In the genomic region with DNA sequence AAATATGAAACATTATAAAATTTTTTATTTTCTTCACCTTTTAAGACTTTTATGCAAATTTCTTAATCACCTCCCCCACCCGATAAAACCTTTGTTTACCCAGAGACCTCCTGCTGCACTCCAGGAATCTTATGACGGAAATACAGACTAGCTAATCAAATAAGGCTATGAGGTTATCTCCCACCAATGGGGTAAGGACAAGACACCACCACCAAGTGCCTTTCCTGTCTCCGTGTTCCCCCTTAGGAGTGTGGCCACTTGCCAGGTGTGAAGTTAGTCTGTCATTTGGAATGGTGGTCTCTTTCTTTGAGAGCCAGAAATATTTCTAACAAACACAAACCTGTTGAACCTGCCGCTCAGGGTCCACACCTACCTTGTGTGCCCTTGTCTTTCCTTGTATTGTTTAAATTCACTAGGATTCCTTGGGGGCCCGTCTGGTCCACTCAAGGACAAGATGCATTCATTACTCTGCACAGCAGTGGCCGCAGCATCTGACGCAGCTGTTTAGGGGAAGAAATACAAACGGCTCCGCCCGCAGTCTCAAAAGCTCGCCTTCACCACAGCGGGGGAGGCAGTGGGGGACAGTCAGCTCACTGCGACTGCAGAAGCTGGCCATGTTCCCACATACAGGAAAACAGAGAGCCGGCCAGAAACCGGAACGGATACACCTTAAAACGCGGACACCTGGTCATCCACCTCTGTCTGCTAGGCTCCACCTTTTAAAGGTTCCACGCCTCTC, we compare ENCODE assay signal across 10 mouse cellular contexts. TPM values are rescaled to one million over a fixed set of nuclear protein-coding genes. Genes with fewer than 3 reads are reported as not detected.
DNase-seq lines count a peak whose midpoint lies in the region; ATAC-seq and TF ChIP-seq lines count a peak whose summit lies in the region.
"Had no signal": no experiment of that assay in that cellular context is flagged by ENCODE, and none has a peak within 500 bp of the region (broad histone marks: within the 10 kb centered on the region; RNA-seq: fewer than 3 reads in every experiment).

No protein-coding gene starts in this region.

- peak; percentile 15 for DNase-seq in left cerebral cortex, postnatal 4 days
- no peak for DNase-seq in left cerebral cortex, adult 9 months (ENCODE audit: low spot score in 2 of 2)
- DNase-seq in limb, embryonic 10.5 days (ENCODE audit: low spot score), result no peak
- DNase-seq in gastrocnemius, postnatal 14 days, result no peak
- DNase-seq in embryo, embryonic 10 days (ENCODE audit: low spot score), result no peak
- DNase-seq: layer of hippocampus, postnatal 36 days had no signal

- no peaks in the 10 kb centered on the region for H3K27me3 ChIP-seq in forebrain, embryonic 13.5 days
- H3K27me3 ChIP-seq in limb, embryonic 10.5 days (ENCODE audit: low read depth, poor library complexity, severe bottlenecking), result no peaks in the 10 kb centered on the region
- H3K27me3 ChIP-seq in small intestine, adult 2 months (ENCODE audit: control insufficient read depth, insufficient read depth, low read length), result no peaks in the 10 kb centered on the region
- H3K27me3 ChIP-seq: Patski had no signal

- intact Hi-C loops in left cerebral cortex, postnatal 4 days (cut with DNase I), result no loop called here
- intact Hi-C loops in gastrocnemius, postnatal 14 days (cut with DNase I; ENCODE audit: low total_unique reads), result no loop called here

- H3K9ac ChIP-seq in forebrain, embryonic 13.5 days, result no peak overlapping the region

- peak overlapping the region; percentile 23 for H3K4me3 ChIP-seq in forebrain, embryonic 13.5 days
- H3K4me3 ChIP-seq in limb, embryonic 10.5 days, result peak overlapping the region; percentile 29; the same call in 1 of the 2 replicates
- H3K4me3 ChIP-seq in small intestine, adult 2 months (ENCODE audit: low read depth, low read length), result peak overlapping the region; percentile 69

- ATAC-seq in forebrain, embryonic 13.5 days, result no peak
- ATAC-seq in megakaryocyte-erythroid progenitor cell, adult 5-6 weeks (replicated peaks; ENCODE audit: low FRiP score, low TSS enrichment, poor library complexity, severe bottlenecking), result no peak
- ATAC-seq: Patski had no signal

- H3K9me3 ChIP-seq in forebrain, embryonic 13.5 days (replicated peaks), result no peaks in the 10 kb centered on the region
- no peaks in the 10 kb centered on the region for H3K9me3 ChIP-seq in limb, embryonic 10.5 days (replicated peaks)

- peak overlapping the region; percentile 48 for H3K4me2 ChIP-seq in forebrain, embryonic 13.5 days

- no peak for TF ChIP-seq POLR2A in small intestine, adult 2 months (IDR thresholded peaks at IDR 0.05; ENCODE audit: low read depth, low read length)

- peaks cover 14% of the 10 kb centered on the region for H3K4me1 ChIP-seq in forebrain, embryonic 13.5 days
- peaks cover 34% of the 10 kb centered on the region for H3K4me1 ChIP-seq in limb, embryonic 10.5 days
- peaks cover 1% of the 10 kb centered on the region for H3K4me1 ChIP-seq in small intestine, adult 2 months (ENCODE audit: control insufficient read depth, insufficient read depth, insufficient read length, low read length)

- 20% methylated on average over 19 of the region's 19 CpGs for WGBS in forebrain, embryonic 13.5 days
- 34% methylated on average over 19 of the region's 19 CpGs for WGBS in limb, embryonic 10.5 days
- 39% methylated on average over 19 of the region's 19 CpGs for WGBS in small intestine, adult 2 months

- TF ChIP-seq CTCF in small intestine, adult 2 months (IDR thresholded peaks at IDR 0.05; ENCODE audit: extremely low read depth, insufficient read length, insufficient replicate concordance, low read depth, low read length), result 0 out of 2 replicates have a peak, but pooled peaks have one; percentile 7

- no peaks in the 10 kb centered on the region for H3K36me3 ChIP-seq in forebrain, embryonic 13.5 days (ENCODE audit: poor library complexity, severe bottlenecking)
- H3K36me3 ChIP-seq in limb, embryonic 10.5 days, result no peaks in the 10 kb centered on the region
- H3K36me3 ChIP-seq in small intestine, adult 2 months (ENCODE audit: control insufficient read depth, insufficient read depth, low read length), result peaks cover 6% of the 10 kb centered on the region; the same call in 1 of the 2 replicates

- H3K27ac ChIP-seq in forebrain, embryonic 13.5 days, result no peak overlapping the region
- H3K27ac ChIP-seq in limb, embryonic 10.5 days, result no peak overlapping the region
- no peak overlapping the region for H3K27ac ChIP-seq in small intestine, adult 2 months (ENCODE audit: insufficient read depth, low read depth, low read length)

RNA-seq across cellular contexts. Expression of a gene that starts 31.7 kb away (rescaled TPM):
- total RNA-seq in left cerebral cortex, postnatal 4 days (2021), result 10 to 100 TPM; 40.5 to 41.7 TPM
- polyA plus RNA-seq in forebrain, embryonic 13.5 days (2015; fragmentation: Nextera tagmentation; extraction: Ambion mirVana), result 5.8 and 6.7 TPM in 2 replicates
- 5.8 and 7.0 TPM in 2 replicates for polyA plus RNA-seq in limb, embryonic 10.5 days (2016; fragmentation: Nextera tagmentation; extraction: Ambion mirVana)
- 17.6 and 23.0 TPM in 2 replicates for polyA plus RNA-seq in small intestine, adult 2 months (2012; rRNA removed)
- total RNA-seq in megakaryocyte-erythroid progenitor cell, adult 5-6 weeks (2014; fragmentation: Nextera tagmentation), result 85.5 and 104 TPM in 2 replicates
- total RNA-seq in megakaryocyte-erythroid progenitor cell, adult 5-6 weeks (2017), result 139 and 157 TPM in 2 replicates
- total RNA-seq in gastrocnemius, postnatal 14 days (2021), result 100 to 1,000 TPM; 239 to 291 TPM

RNA-seq across cellular contexts. Expression of a gene that starts 49.3 kb away (rescaled TPM):
- total RNA-seq in left cerebral cortex, postnatal 4 days (2021), result 1 to 10 TPM; 4.6 to 5.8 TPM
- polyA plus RNA-seq in forebrain, embryonic 13.5 days (2015; fragmentation: Nextera tagmentation; extraction: Ambion mirVana), result 23.0 and 25.5 TPM in 2 replicates
- 26.5 and 27.1 TPM in 2 replicates for polyA plus RNA-seq in limb, embryonic 10.5 days (2016; fragmentation: Nextera tagmentation; extraction: Ambion mirVana)
- polyA plus RNA-seq in small intestine, adult 2 months (2012; rRNA removed), result 1.4 and 1.5 TPM in 2 replicates
- total RNA-seq in megakaryocyte-erythroid progenitor cell, adult 5-6 weeks (2014; fragmentation: Nextera tagmentation), result 43.9 and 56.0 TPM in 2 replicates
- total RNA-seq in megakaryocyte-erythroid progenitor cell, adult 5-6 weeks (2017), result 94.8 and 107 TPM in 2 replicates
- total RNA-seq in gastrocnemius, postnatal 14 days (2021), result 1 to 10 TPM in 1 of 2 experiments, under 1 TPM in 1; 0.55 to 1.1 TPM

Comparison
In these comparisons a context has a peak if more than half of its experiments do, and no peak if none do; other contexts are left out.
1. RNA of a gene that starts 49.3 kb away (total RNA-seq): 43.9 to 107 TPM in megakaryocyte-erythroid progenitor cell, adult 5-6 weeks; 4.6 to 5.8 TPM in left cerebral cortex, postnatal 4 days and 0.55 to 1.1 TPM in gastrocnemius, postnatal 14 days; every median in the first group is over 4 times any median in the second.
2. Peak in every context shown above with its lines, with median percentiles within 50 percentile points of each other: H3K4me3 ChIP-seq.